Mouse (Mus musculus): ENCODE results near the gene Scgb1b12.
"Not testable (repeated sequence)": the region's sequence is repeated elsewhere in the genome, so short reads cannot be mapped to it uniquely, and the experiment has no call there.

The Scgb1b12 gene

GRCm38 (mm10) chr7:32333882-32334281 lies at the start of gene Scgb1b12:
Scgb1b12 (plus strand) TSS chr7:32334182.
- DNase-seq (ENCODE audit: low spot score), result not testable (repeated sequence)

GRCm38 (mm10) chr7:32327145-32327544 lies 6.8 kb upstream of the Scgb1b12 start, which contains the start of gene Scgb2b12:
Scgb2b12 (minus strand) TSS chr7:32327245.
- not testable (repeated sequence) for DNase-seq (ENCODE audit: low spot score)

All from lung, postnatal 25 days (tissue).